Mouse (Mus musculus) left cerebral cortex, adult 2 months (tissue): ENCODE measurements around the gene Lrsam1. TPM values are rescaled to one million over a fixed set of nuclear protein-coding genes. Genes with fewer than 3 reads are reported as not detected.

Experiments used
- DNase-seq, 2 experiments: peaks; one replicate each; pipeline ENCODE4 v3.0.0; 2021 to 2022; ENCODE audit warnings: low spot score in 2 of 2, mixed read lengths in 1 of 2; ENCODE audit errors: extremely low spot score in 1 of 2
- H3K27ac ChIP-seq: fragments of 200-600 bp; 2 replicates; pipeline ENCODE4 v1.8.1; 2022
- H3K4me3 ChIP-seq: fragments of 200-600 bp; 2 replicates; pipeline ENCODE4 v1.8.1; 2022
- CTCF ChIP-seq: fragments of 200-600 bp; IDR thresholded peaks from 2 replicates; pipeline ENCODE4 v1.8.1; 2022; ENCODE audit warnings: antibody characterized with exemption, mild to moderate bottlenecking, moderate library complexity
- intact Hi-C: fragments of 180-260 bp; cut with DNase I; formaldehyde crosslinking; loops from one replicate; pipeline ENCODE4 v1.15.1; 2025
- total RNA-seq, 2 experiments: library from RNA; stranded (reverse); gene quantifications; 2 replicates each; pipeline ENCODE4 v1.2.3; 2021

Lrsam1 gene
- total RNA-seq, 2 experiments from 2014 or later = 37.6 to 38.2 TPM

- H3K27ac ChIP-seq = peak overlapping the region; percentile 90
- intact Hi-C loops = no loop called here
- no peak overlapping the region for H3K4me3 ChIP-seq
- DNase-seq = no peak
- TF ChIP-seq CTCF = no peak
Measured at GRCm38 (mm10) chr2:32881054-32881453, 80.4 kb downstream of the Lrsam1 start.

GRCm38 (mm10) chr2:32879593-32879992, 81.8 kb downstream of the Lrsam1 start:
- intact Hi-C loops = no loop called here
- Histone ChIP-seq H3K27ac (peak overlapping the region; percentile 90), H3K4me3 (no peak overlapping the region)
- DNase-seq = no peak
- no peak for TF ChIP-seq CTCF

GRCm38 (mm10) chr2:32878396-32878795, 83.0 kb downstream of the Lrsam1 start:
- intact Hi-C loops = no loop called here
- no peak for TF ChIP-seq CTCF
- Histone ChIP-seq H3K4me3 (peak overlapping the region; percentile 93), H3K27ac (peak overlapping the region; percentile 90)
- DNase-seq = no peak

- intact Hi-C loops = loop anchor here (2.0 kb wide), 1 partner anchor 35 kb away; no protein-coding TSS in a partner anchor
- H3K27ac ChIP-seq = peak overlapping the region; percentile 90
- TF ChIP-seq CTCF = no peak
- DNase-seq = no peak
- H3K4me3 ChIP-seq = peak overlapping the region; percentile 93
Measured at GRCm38 (mm10) chr2:32877761-32878393, 83.5 kb downstream of the Lrsam1 start.

GRCm38 (mm10) chr2:32877303-32877702, 84.1 kb downstream of the Lrsam1 start:
- Histone ChIP-seq H3K27ac (peak overlapping the region; percentile 90), H3K4me3 (peak overlapping the region; percentile 93)
- no peak for TF ChIP-seq CTCF
- DNase-seq = no peak
- intact Hi-C loops = loop anchor here (2.0 kb wide), 1 partner anchor 35 kb away; no protein-coding TSS in a partner anchor

GRCm38 (mm10) chr2:32876490-32877302, 84.7 kb downstream of the Lrsam1 start:
- intact Hi-C loops = loop anchor here (2.0 kb wide), 1 partner anchor 36 kb away; no protein-coding TSS in a partner anchor
- H3K4me3 ChIP-seq = peak overlapping the region; percentile 93
- DNase-seq = no peak

DNA sequence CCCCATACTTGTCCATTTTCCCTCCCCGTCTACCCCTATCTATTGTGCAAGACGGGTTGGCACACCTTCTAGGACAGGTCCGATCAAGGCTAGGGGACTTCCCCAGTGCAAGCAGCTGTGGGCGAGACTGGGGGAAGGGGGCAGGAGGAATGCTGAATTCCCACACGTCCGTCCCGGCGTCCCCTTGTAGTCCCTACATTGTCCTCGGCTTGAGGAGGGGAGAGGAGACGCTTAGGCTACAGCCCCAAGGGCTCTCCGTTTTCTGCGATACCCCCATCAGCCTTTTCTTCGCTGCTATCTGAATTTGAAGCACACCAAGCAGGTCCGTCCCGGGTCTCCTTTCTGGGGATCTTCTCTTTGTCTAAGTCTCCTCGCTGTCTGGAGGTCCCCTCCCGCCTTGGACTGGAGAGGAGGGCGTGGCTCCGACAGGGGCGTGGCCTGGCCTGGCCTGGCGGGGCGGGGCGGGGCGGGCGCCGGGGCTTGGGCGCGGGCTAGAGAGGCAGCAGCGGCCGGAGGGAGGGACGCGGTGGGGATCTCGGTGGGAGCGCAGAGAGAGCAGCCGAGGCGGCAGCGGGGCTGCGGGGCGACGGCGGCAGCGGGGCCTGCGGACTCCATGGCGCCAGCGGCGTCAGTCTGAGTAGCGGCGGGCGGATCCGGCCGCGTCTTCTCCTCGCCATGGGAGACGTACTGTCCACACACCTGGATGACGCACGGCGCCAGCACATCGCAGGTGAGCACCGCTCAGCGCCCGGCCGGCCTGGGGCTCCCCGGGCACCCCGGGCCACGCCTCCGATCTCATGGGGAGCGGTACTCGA, 85.5 kb downstream of the Lrsam1 start, which contains the start of gene Fam129b:
TSS of gene Fam129b (plus strand) at position 440 of the 815 bp plus-strand sequence.
- peak within 1 kb of the TSS; percentile 90 for H3K27ac ChIP-seq
- DNase-seq = peak; percentile 68 to 79
- H3K4me3 ChIP-seq = peak within 1 kb of the TSS; percentile 93
- intact Hi-C loops = loop anchor here (2.0 kb wide), 1 partner anchor 37 kb away; no protein-coding TSS in a partner anchor
- TF ChIP-seq CTCF = no peak

More at GRCm38 (mm10) chr2:32876490-32877302, 84.7 kb downstream of the Lrsam1 start:
- no peak; the same call in 1 of the 2 replicates for TF ChIP-seq CTCF
- H3K27ac ChIP-seq = peak overlapping the region; percentile 90

Other genes with a start within 250 kb of the Lrsam1 start
- 100 to 1,000 TPM; 129 to 134 TPM for gene Cdk9, start 248.5 kb downstream of the Lrsam1 start, total RNA-seq
- 10 to 100 TPM; 31.1 to 42.5 TPM for gene Sh2d3c, start 240.6 kb downstream of the Lrsam1 start, total RNA-seq
- gene 6330409D20Rik, start 220.6 kb downstream of the Lrsam1 start, total RNA-seq = 1 to 10 TPM; 1.6 to 2.2 TPM
- 10 to 100 TPM; 30.4 to 30.7 TPM for gene Tor2a, start 204.4 kb downstream of the Lrsam1 start, total RNA-seq
- under 1 TPM; 0.40 to 0.52 TPM for gene Ttc16, start 186.0 kb downstream of the Lrsam1 start, total RNA-seq
- 1 to 10 TPM; 7.9 to 9.3 TPM for gene Ptrh1, start 185.8 kb downstream of the Lrsam1 start, total RNA-seq
- gene Cfap157, start 177.2 kb downstream of the Lrsam1 start, total RNA-seq = under 1 TPM; 0.20 to 0.61 TPM
- 100 to 1,000 TPM; 947 to 984 TPM for gene Stxbp1, start 114.4 kb downstream of the Lrsam1 start, total RNA-seq
- 10 to 100 TPM; 24.4 to 31.4 TPM for gene Fam129b, start 85.5 kb downstream of the Lrsam1 start, total RNA-seq
- gene Rpl12, start 55 bp downstream of the Lrsam1 start, total RNA-seq = 100 to 1,000 TPM; 110 to 129 TPM
- 10 to 100 TPM; 23.9 to 26.7 TPM for gene Slc2a8, start 20.5 kb upstream of the Lrsam1 start, total RNA-seq
- gene Garnl3, start 170.0 kb upstream of the Lrsam1 start, total RNA-seq = 100 to 1,000 TPM in 1 of 2 experiments, 10 to 100 TPM in 1; 94.7 to 129 TPM